Mouse (Mus musculus) cerebellum, postnatal 36 days (tissue): Measurements from ENCODE around the gene Klf16.

Experiments
- DNase-seq, 2 experiments: peaks; one replicate each; pipeline ENCODE4 v3.0.0; 2021 to 2022; ENCODE audit warnings: mixed read lengths in 2 of 2

Klf16 gene

DNA sequence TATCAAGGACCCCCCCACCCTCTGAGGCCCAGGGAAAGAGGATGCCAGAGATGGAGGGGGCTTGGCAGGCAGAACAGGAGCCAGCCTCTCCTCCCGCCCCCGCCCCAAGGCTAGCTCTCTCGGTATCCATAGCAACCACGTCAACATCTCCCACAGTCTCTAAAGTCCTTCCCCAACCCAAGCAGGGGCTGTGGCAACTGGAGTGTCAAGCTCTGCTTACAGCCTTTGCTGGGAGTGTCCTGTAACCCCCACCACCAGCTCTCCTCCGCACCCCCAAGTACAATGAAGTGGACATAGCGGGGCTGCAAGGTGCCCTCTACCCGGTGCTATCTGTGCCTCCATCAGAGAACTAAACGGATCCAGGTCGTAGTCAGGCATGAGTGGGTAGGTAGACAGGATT lies 3.2 kb downstream of the Klf16 start:
- DNase-seq = no peak

DNA sequence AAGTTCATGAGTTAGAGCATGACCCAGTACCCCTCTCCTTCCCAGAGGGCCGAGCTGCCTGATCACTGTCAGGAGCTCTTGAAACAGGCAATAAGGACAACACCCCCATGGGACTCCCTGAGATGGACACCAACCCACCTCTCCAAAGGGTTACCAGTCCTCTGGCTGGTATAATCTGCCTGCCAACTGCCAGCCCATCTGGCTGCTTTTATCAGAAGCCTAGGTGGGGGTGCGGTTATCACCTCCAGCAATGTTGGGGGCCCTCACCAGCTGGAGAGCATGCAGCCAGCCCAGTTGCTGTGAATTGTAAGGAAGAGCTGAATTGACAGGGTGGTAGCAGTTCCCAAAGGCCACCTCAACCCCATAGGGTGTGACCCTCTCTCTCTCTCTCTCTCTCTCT lies 4.6 kb downstream of the Klf16 start:
- no peak for DNase-seq

DNA sequence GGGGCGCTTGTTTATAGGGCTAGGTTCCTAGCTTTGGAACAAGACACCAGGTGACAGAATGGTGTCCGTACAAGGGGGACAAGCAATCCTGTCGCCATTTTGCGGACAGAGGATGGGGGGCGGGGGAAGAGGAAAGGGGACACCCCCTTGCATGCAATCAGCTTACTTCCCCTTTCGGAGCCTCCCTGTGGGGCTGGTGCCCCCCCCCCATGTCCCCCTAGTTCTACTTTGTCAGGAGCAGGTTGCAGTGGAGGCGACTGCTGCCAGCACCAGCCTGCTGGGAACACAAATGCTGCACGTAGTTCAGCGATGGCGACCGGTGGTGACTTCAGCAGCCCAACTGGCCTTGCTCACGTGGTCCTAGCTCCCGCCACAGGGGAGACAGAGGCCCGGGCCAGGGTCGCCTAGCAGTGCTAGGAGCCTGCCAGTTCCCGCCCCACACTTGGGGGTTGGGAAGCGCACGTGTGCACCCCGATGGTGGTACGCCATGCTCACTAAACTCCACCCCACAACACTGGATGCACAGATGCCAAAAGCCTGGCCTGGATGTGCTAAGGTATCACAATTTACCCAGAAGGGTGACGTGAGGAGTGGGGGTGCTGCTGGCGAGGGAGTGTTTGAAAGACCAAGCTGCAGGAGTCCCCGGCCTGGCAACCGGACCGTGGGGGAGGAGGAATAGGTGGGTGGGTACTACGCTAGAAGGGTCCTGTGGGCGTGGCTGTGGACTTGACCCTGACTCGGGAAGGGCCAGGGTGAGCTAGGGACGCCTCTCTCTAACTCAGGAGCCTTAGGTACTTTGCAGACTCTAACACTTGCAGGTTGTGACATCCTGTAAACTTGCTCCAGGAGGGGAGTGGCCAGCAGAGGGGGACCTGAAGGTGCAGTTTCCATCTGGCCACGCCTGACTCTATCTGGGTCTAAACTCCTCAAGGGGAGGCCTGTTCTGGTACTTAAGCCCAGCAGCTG lies 6.0 kb downstream of the Klf16 start:
- DNase-seq = peak in 1 of 2 experiments; percentile 52

DNA sequence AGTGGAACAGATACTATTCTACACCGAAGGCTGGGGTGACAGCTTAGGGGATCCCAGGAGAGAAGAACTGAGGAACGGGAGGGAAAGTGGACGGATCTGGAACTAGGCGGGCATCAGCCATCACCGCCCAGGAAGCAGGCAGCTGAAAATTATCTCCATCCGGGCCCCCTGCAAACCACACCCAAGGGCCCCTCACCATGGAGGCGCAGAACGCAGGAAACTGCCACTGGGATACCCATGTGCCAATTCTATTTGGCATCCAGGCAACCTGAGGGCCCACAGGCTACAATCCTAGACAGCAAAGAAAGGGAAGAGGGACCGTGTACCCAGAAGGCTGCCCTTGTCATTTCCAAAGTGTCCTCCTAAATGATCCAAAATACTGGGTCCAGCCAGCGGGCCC lies 6.7 kb downstream of the Klf16 start:
- DNase-seq = no peak

DNA sequence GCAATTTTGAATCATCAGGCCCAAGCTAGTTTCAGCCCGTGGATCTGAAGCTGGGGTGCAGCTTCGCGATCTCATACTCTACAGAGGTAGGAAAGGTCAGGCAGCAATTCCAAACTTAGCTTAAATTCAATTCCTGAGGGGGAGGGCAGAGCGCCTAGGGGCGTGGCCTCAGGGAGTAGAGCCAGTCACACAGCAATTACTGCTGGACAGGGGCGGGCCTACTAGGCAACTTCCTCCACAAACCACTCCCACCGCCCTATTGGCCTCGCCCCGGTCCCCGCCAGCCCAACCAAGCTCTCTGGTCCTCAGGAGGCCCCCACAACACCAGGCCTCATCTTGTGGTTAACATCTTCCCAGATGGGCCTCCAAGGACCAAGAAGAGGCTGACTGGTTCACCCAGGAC lies 7.5 kb downstream of the Klf16 start:
- no peak for DNase-seq

DNA sequence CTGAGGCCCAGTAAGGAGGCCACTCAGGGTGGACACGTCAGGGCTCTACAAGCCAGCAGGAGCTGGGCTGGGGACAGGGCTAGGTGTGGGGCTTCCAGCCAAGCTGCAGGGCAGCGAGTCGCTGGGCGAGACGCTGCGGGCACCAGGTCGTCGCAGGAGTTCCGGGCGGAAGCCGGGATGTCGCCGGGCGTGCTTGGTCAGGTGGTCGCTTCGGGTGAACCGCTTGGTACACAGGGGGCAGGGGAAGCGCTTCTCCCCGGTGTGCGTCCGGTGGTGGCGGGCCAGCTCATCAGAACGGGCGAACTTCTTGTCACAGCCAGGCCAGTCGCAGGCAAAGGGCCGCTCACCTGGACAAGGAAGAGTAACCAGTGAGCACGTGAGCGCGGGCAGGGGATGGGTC lies 8.2 kb downstream of the Klf16 start:
- DNase-seq = no peak

DNA sequence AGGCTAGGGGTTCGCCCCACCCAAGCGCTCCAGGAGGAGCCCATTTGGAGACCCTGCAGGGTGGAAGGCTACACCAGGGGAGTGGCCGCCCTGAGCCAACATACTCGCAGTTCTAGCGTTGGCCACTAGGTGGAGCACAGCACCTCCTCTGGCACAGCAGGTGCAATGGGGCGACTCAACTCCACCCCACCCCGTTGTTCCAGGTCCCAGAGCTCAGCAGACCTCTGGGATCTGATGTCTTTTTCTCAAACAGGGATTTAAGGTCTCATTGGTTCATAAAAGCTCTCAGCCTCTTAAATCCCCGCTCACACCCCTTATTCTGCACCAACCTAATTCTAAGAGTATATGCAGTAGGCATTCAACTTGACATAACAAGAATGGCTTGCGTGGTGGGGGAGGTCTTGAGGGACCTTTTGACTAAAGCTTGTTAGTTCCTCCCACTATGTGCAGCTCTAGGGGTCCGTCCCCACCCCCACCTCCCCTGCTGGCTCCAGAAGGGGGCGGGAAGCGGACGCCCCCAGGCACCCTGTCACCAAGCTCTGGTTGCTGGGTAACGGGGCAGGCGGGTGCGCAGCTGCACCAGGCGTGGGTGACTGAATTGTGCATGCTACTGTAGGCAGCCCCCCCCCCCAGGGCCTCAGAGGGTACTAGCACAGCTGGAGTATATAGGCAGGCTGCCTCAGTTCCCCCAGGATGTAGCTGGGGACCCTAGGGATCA lies 10.6 kb downstream of the Klf16 start:
- peak; percentile 91 to 94 for DNase-seq

DNA sequence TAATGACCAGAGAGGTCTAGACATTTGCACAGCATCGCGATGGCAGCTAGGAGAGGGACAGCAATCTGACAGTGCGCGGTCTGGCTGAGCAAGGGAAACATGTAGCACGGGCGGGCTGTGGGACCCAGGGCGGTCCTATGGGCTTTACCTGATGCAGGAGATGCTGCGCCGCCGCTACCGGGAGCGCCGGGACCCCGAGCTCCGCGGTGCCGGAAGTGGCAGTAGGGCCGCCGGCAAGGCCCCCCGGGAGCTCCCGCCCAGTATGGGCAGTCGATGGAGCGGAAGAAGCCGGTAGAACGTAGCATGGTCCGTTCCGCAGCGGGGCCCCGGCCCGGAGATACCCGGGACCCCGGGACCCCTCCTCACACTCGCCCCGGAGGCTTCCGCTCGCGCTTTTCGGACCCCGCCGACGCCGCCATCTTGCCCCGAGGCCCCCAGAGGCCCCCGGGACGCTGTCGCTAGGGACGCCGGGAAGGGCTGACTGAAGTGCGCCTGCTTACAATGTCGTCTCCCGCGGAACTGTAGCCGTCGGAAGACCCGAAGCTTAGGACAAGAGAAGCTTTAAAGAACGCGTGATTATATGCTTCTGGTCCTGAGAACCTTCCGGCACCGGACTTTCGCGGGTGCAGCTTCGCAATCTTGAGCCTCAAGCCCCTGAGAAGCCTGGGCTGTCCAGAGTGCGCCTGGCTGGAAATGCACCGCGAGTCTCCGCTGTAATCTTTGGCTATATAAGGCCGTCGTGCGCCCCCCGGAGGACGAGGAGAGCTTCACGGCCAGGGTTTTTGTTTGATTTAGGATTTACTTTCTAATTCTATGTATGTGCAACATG lies 15.8 kb downstream of the Klf16 start, which contains the start of gene Rexo1:
Gene Rexo1, minus strand, starts transcription at position 445 of the 829 bp plus-strand sequence.
- DNase-seq = peak; percentile 92 to 97

DNA sequence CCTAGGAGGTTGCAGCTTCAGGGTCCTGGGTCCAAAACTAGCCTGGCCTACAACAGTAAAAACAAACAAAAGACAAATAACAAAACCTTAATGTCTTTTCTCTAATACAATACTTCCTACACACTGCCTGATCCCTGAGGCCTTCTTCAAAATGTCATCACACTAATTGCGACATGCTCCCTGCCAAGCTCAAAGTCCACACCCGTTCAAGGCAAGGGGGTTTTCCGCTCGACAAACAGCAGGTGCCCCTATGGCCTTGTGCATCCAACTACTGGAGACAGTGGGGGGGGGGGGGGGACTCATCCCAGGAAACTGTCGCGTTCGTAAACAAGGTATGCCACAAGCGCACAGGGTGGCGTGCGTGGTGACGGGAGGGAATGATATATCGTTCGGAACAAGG lies 16.5 kb downstream of the Klf16 start:
- DNase-seq = no peak

DNA sequence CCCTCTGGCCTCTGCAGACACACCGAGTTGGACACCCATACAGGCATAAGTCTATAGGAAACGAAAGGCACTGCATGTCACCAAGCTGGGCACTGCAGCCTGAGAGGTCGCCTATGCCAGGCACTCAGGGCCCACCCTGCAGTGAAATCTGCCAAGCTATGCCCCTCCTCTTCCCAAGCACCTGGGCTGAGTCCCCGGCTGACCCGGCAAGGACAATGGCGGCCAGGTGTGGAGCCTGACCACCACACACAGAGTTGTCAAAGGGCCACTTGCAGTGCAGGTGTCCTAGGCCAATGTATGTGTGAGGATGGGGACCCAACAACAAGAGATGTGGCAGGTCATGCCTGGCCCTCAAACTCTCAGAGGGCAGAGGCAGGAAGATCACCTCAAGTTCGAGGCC lies 17.7 kb downstream of the Klf16 start:
- DNase-seq = no peak

DNA sequence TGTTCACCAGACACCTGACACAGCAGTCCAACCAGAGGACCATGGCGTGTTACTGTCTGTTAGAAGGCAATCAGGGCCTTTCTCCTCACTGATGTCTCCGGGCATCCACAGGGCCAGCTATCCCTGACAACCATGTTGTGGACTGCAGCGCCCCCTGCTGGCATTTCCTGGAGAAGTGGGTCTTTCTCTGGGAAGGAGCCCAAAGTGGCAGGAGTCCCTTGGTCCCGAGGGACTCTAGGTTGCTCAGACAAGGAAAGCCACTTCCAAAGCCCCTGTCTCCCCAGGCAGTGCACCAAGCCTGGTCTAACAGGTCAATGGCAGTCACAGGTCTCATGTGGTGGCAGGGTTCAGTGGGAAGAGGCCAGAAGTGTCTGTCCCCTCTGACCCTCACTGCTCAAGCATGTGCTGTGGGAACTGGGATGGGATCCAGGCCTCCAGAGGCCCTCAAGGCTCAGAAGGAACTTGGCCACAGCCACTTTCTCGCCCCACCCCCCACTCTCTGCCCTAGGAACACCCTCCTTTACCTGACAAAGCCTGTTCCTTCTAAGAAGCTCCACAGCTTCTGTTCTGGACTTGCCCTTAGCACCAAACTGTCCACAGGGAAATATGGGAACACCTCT lies 19.7 kb downstream of the Klf16 start:
- DNase-seq = peak; percentile 84 to 85

DNA sequence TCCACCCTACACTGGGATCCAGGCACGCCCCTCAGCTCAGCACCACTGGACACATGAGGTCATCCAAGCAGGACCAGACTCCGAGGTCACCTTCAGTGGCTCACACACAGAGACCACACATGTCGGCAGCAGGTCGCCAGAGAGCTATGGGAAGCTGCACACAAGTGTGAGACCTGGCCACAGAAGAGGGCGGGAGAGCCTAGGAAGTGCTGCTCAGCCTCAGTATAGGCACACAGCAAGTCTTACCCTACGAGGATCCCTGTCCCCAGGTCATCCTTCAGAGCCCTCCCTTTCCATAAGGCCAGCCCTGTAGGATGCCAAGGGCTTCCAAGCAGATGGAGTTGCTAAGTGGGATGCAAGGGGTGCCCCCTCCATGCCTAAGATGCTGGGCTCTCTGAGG lies 23.1 kb downstream of the Klf16 start:
- DNase-seq = no peak

DNA sequence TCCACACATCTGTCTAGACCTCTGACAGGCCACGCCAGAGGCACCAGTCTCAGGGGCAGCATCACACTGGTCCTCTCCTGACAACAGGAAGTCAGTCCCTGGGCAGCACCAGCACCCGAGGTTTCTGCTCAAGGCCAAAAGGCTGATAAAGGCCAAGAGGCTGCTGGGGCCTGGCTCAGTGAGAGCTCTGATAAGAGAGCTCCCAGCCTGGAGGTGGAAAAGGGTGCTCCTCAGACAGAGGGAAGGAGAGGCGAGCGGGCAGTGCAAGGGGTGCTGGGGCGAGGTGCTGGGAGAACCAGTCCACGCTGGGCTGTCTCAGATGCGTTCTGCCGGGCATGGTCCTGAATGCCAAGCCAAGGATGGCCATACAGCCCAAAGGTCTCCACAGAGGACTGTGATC lies 23.5 kb downstream of the Klf16 start:
- DNase-seq = no peak

DNA sequence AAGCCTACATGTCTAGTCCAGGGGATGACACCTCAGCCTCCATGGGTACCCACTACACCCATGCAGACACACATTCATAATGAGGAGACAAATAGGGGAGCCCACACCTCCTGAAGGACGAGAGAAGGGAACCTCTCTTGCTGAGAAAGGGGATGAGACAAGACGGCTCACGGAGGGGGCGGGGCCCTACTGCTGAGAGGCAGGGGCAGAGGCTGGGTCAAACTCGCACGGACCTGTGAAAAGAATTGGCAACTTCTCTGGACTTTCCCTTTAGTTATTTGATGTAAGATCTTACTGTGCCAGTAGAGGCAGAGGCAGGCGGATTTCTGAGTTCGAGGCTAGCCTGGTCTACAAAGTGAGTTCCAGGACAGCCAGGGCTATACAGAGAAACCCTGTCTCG lies 24.8 kb downstream of the Klf16 start:
- DNase-seq = no peak

DNA sequence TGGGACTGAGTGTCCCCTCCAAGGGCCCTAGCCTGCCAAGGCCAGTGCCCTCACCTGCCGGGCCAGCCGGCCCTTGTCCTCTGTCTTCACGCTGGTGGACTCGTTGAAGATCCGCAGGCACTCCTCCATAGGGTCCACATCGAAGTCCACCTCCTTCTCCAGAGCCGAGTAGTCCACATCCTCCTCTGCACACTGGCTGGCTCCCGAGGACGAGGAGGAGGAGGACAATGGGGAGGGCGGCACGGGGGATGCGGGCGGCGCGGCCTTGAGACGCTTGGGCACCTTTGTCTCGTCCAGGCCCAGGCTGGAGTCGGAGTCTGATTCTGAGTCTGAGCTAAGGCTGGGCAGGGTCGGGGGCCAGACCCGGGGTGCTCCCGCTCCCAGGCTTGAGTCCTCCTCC lies 27.8 kb downstream of the Klf16 start:
- DNase-seq = no peak

DNA sequence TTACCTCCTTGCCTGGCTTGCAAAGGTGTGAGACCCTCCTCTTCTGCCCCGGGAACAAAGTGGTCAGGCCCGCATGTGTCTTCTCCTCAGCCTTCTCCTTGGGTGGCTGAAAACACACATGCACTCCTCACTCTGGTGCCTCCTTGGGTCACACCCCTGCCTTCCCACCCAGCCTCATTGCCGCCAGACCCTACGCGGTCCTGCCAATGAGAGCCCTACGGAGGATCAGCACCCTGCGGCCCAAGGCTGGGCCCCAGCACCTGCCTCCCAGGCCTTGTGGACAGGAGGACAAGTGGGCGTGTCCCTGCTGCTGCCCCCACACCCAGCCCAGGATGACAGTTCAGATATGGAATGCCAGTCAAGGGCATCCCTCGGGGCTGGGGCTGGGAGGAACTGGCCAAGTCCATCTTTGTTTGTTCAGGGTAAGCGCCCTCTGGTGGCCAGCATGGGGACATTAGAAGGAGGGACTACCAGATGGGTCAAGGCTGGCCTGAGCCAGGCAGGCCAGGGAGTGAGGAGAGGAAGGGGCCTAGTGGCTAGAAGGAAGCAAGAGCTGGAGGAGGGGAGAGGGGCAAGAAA lies 28.6 kb downstream of the Klf16 start:
- DNase-seq = peak; percentile 72 to 74

DNA sequence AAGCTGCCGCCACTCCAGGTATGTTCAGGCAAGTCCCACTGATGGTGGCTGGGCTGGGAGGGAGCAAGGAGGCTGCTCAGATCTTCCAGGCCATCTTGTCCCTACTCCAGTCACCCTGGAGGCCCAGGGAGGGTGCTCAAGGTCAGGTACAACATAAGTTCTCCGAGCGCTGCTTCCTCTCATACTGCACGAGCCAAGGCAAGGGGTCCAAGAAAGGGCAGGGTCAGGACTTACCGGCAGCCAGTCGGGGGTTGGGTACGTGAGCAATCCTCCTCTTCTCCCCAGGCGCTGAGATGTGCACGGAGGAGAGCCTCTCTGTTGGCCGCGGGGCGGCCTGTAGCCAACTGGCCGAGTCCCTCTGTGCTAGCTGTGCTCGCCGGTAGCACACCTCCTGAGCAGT lies 29.6 kb downstream of the Klf16 start:
- no peak for DNase-seq

DNA sequence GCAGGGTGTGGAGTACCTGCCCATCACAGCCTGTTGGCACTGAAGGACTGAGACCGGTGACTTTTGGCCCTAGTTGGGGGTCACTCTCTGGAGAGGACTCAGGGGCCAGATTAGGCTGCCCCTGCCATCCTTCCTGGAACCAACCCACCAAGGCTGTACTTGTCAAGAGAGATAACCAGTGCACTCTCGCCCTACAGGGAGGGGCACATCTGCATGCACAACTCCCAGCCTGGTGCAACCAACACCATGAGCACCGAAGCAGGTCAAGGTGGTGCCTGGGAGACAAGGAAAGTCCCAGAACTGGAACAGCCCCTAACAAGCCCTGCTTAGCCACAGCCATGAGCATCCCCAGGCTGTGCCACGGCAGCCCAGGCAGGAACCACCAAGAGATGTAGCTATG lies 30.2 kb downstream of the Klf16 start:
- DNase-seq = no peak

DNA sequence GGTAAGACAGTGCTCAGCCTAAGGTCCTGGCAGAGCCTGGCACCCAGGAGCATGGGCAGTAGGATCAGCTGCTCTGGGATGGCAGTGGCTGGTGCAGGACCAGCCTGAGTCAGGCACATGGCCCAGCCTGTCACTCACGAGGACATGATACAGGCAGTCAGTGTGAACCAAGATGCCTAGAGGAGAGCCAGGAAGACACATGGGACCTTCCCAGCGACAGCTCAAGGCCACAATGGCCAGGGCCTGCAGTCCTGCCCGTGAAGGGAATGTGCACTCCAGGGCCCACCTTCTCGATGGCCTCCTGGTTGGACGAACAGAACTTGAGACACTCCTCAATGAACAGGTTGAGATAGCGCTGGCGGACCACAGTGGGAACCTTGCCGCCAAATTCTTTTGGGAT lies 31.5 kb downstream of the Klf16 start:
- DNase-seq = no peak

DNA sequence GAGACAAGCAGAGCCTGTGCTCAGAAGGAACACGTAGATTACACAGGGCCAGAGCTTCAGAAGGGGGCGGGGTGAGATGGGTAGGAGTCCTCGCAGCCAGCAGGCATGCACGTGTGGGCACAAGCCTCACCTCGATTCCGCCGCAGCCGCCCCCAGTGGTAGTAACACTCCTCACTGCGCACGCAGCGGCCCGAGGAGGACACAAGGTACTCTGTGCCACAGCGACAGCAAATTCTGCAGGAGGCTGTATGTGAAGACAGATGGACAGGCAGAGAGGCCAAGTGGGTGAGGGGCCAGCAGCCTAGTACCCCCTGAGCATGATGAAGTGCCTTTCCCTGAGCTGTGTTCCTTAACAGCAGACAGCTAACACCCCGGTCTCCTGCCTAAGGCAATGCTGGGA lies 33.2 kb downstream of the Klf16 start:
- no peak for DNase-seq

DNA sequence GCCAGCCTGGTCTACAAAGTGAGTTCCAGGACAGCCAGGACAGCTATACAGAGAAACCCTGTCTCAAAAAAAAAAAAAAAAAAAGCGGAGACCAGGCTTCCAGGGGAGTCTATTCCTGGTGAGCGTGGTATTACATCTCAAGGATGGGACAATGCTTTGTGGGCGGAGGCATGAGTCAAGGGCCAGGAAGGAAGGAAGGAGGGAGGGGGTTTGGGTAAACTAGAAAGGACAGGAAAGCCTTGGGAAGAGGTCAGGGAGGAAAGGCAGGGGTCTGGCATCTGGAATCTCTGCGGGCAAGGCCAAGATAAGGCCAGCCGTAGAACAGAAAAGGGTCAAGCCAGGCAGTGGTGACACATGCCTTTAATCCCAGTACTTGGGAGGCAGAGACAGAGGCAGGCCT lies 37.6 kb downstream of the Klf16 start:
- no peak for DNase-seq

DNA sequence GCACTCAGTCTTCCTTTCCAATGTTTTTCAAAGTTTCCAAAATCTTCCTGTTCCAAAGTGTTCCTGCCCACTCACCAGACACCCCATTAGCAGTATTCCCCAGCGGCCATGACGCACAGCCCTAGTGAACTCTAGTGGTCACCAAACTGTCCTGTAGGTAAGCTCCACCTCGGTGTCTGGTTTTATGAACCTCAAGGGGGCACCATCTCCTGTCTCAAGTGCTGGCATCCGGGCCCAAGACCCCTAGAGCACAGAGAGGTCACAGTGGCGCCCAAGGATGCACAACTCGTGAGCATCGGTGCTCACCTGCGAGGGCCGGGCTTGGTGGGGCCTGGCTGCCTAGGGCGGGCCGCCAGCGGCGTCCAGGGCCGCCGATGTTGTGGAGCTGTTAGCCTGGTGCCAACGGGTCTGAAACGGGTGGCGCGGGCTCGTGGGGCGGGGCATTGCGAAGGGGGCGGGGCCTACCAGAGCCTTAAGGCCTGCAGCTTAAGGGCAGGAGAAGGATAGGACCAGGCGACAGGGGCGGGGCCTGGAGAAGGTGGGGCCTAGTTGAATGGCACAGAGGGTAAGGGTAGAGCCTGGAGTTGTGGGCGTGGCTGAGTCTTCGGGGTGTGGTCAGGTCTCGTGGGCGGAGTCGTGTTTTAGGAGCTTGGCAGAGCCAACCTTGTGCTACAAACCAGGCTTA lies 38.3 kb downstream of the Klf16 start, which contains the start of gene Atp8b3:
Gene Atp8b3, minus strand, starts transcription at position 415 of the 685 bp plus-strand sequence.
- no peak for DNase-seq
